Mouse (Mus musculus): ENCODE measurements around the gene Slc51b. TPM values are rescaled to one million over a fixed set of nuclear protein-coding genes. Genes with fewer than 3 reads are reported as not detected.
A peak's percentile ranks its signal among the peaks of the same experiment; 100 is the strongest.

Slc51b gene
- polyA plus RNA-seq, 1 experiment from 2014 or later: not detected

DNA sequence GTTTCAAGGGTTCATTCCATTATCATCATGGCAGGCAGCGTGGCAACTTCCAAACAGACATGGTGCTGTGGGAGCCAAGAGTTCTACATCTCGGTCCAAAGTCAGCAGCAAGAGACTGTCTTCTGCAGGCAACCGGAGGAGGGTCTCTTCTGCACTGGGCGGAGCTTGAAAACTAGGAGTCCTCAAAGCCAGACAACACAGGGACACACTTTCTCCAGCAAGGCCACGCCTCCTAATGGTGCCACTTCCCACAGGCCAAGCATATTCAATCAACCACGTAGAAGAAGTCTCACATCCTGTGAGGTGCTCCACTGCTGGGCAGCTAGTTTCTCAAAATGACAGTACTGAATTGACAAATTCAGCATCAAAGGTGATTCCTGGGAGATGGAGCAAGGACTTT lies 25.2 kb upstream of the Slc51b start:
- ATAC-seq (ENCODE audit: low FRiP score) (no peak), DNase-seq (ENCODE audit: low spot score) (no peak)
- H3K36me3 ChIP-seq (ENCODE audit: control insufficient read depth, insufficient read depth, low read length): 0 out of 2 replicates have a peak, but pooled peaks cover 3% of the 10 kb centered on the region
- no peak overlapping the region for H3K4me2 ChIP-seq (replicated peaks; ENCODE audit: low read depth, low read length)
- H3K9me3 ChIP-seq (ENCODE audit: control insufficient read depth, low read length): no peaks in the 10 kb centered on the region
- H3K9ac ChIP-seq (ENCODE audit: low read depth, low read length): no peak overlapping the region
- 88% methylated on average over 6 of the region's 6 CpGs for WGBS
- H3K4me1 ChIP-seq (replicated peaks; ENCODE audit: control insufficient read depth, insufficient read depth, low read length): no peaks in the 10 kb centered on the region
- no peak overlapping the region for H3K4me3 ChIP-seq (ENCODE audit: low read depth, low read length)
- H3K27ac ChIP-seq (ENCODE audit: low read depth, low read length): no peak overlapping the region
- H3K27me3 ChIP-seq (ENCODE audit: control insufficient read depth, insufficient read depth, low read length): no peaks in the 10 kb centered on the region

DNA sequence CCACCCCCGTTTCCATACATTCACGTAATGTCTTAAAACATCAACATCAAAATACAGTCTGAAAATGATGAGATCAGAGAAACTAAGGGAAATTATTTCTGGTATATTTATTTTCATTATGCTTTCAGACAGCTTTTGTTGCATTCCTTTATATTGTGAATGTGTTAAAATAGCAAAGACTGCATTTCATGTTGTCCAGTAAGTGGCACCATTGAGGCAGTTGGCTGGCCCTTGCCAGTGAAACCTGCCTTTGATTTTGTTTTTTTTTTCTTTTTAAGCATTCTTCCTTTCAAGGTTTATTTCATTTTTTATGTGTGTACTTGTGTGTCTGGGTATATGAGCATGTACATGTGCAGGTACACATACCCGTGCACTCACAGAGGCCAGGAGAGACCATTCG lies 21.9 kb upstream of the Slc51b start:
- 0 out of 2 replicates have a peak, but pooled peaks cover 3% of the 10 kb centered on the region for H3K36me3 ChIP-seq (ENCODE audit: control insufficient read depth, insufficient read depth, low read length)
- H3K4me3 ChIP-seq (ENCODE audit: low read depth, low read length): no peak overlapping the region
- no peaks in the 10 kb centered on the region for H3K27me3 ChIP-seq (ENCODE audit: control insufficient read depth, insufficient read depth, low read length)
- H3K9me3 ChIP-seq (ENCODE audit: control insufficient read depth, low read length): no peaks in the 10 kb centered on the region
- H3K4me2 ChIP-seq (replicated peaks; ENCODE audit: low read depth, low read length): no peak overlapping the region
- ATAC-seq (ENCODE audit: low FRiP score) (no peak), DNase-seq (ENCODE audit: low spot score) (no peak)
- no peak overlapping the region for H3K27ac ChIP-seq (ENCODE audit: low read depth, low read length)
- no peaks in the 10 kb centered on the region for H3K4me1 ChIP-seq (replicated peaks; ENCODE audit: control insufficient read depth, insufficient read depth, low read length)
- whole genome bisulfite sequencing: 94% methylated on average over 4 of the region's 4 CpGs
- no peak overlapping the region for H3K9ac ChIP-seq (ENCODE audit: low read depth, low read length)

DNA sequence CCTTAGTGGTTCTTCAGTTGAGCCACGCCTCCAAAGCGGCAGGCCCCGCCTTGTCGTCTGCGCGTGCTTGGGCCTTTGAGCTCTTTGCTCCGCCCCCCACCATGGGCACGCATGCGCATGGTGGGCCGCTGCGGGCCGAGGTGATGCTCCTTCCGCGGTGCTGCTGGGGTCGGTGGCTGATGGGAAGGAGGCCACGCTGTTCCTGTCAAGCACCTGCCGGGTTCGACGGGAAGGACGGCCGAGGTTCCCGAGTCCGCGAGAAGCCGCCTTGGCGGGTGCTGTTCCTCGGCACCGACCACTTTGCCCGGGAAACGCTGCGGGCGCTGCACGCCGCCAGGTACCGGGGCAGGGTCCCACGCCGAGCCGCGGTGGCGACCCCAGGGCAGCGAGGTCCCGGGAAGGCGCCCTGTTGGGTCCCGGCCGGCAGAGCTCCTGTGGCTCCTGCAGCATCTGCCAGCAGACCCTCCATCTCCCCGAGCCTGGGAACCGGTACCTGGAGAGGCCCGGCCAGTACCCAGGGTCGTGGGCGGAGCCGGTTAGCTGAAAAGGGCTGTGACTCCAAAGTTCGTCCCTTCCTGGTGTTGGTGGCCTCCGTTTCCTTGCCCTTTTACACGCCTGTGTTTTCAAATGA lies 13.0 kb upstream of the Slc51b start, which contains the start of gene Mtfmt:
Gene Mtfmt, plus strand, starts transcription at position 112 of the 631 bp plus-strand sequence.
- Histone ChIP-seq H3K9ac (ENCODE audit: low read depth, low read length) (peak within 1 kb of the TSS; percentile 82), H3K4me2 (replicated peaks; ENCODE audit: low read depth, low read length) (peak within 1 kb of the TSS; percentile 57), H3K27ac (ENCODE audit: low read depth, low read length) (no peak within 1 kb of the TSS), H3K9me3 (ENCODE audit: control insufficient read depth, low read length) (no peaks in the 10 kb centered on the region), H3K4me1 (replicated peaks; ENCODE audit: control insufficient read depth, insufficient read depth, low read length) (0 out of 2 replicates have a peak, but pooled peaks cover 2% of the 10 kb centered on the region), H3K27me3 (ENCODE audit: control insufficient read depth, insufficient read depth, low read length) (no peaks in the 10 kb centered on the region), H3K4me3 (ENCODE audit: low read depth, low read length) (peak within 1 kb of the TSS; percentile 77), H3K36me3 (ENCODE audit: control insufficient read depth, insufficient read depth, low read length) (no peaks in the 10 kb centered on the region)
- WGBS: under 1% methylated on average over 54 of the region's 54 CpGs
- DNase-seq (ENCODE audit: low spot score) (peak; percentile 99), ATAC-seq (ENCODE audit: low FRiP score) (peak; percentile 87)

DNA sequence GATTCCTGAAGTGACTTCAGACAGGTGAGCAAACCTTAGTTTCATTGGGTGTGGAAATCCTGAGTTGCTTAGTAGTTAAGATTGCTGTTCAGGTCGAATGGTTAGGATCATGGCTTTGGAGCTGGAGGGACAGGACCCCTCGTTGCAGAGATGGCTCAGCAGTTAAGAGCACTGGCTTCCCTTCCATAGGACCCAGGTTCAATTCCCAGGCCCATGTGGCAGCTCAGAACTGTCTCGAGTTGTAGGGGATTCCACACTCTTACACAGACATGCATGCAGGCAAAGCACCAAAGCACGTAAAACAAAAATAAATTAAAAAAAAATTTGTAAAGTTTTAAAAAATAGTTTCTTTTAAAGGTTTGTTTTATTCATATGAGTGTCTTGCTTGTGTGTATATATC lies 12.5 kb upstream of the Slc51b start:
- Histone ChIP-seq H3K4me2 (replicated peaks; ENCODE audit: low read depth, low read length) (no peak overlapping the region), H3K36me3 (ENCODE audit: control insufficient read depth, insufficient read depth, low read length) (no peaks in the 10 kb centered on the region), H3K4me1 (replicated peaks; ENCODE audit: control insufficient read depth, insufficient read depth, low read length) (0 out of 2 replicates have a peak, but pooled peaks cover 2% of the 10 kb centered on the region), H3K27me3 (ENCODE audit: control insufficient read depth, insufficient read depth, low read length) (no peaks in the 10 kb centered on the region), H3K4me3 (ENCODE audit: low read depth, low read length) (peak overlapping the region; percentile 77; the same call in 1 of the 2 replicates), H3K9ac (ENCODE audit: low read depth, low read length) (no peak overlapping the region), H3K27ac (ENCODE audit: low read depth, low read length) (no peak overlapping the region), H3K9me3 (ENCODE audit: control insufficient read depth, low read length) (no peaks in the 10 kb centered on the region)
- WGBS: 78% methylated on average over 4 of the region's 4 CpGs
- no peak for DNase-seq (ENCODE audit: low spot score)
- peak; percentile 38; the same call in 1 of the 2 replicates for ATAC-seq (ENCODE audit: low FRiP score)

DNA sequence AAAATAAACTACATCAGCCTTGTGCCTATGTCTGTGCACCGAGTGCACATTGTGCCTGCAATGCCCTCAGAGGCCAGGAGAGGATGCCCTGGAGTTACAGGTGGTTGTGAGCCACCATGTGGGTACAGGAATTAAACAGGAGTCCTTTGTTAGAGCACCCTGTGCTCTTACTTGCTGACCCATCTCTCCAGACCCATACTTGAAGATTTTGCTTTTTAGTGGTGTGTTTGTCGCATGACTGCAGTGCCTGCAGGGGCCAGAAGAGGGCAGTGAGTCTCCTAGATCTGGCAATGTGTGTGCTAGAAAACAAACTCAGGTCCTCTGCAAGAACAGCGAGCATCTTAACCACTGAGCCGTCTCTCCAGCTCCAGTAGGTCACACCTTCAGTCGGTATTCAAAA lies 11.4 kb upstream of the Slc51b start:
- no peak overlapping the region for H3K4me3 ChIP-seq (ENCODE audit: low read depth, low read length)
- no peaks in the 10 kb centered on the region for H3K36me3 ChIP-seq (ENCODE audit: control insufficient read depth, insufficient read depth, low read length)
- DNase-seq (ENCODE audit: low spot score) (peak; percentile 53), ATAC-seq (ENCODE audit: low FRiP score) (no peak)
- 62% methylated on average over 5 of the region's 5 CpGs for WGBS
- H3K27ac ChIP-seq (ENCODE audit: low read depth, low read length): no peak overlapping the region
- H3K4me2 ChIP-seq (replicated peaks; ENCODE audit: low read depth, low read length): no peak overlapping the region
- 0 out of 2 replicates have a peak, but pooled peaks cover 2% of the 10 kb centered on the region for H3K4me1 ChIP-seq (replicated peaks; ENCODE audit: control insufficient read depth, insufficient read depth, low read length)
- no peaks in the 10 kb centered on the region for H3K9me3 ChIP-seq (ENCODE audit: control insufficient read depth, low read length)
- H3K9ac ChIP-seq (ENCODE audit: low read depth, low read length): no peak overlapping the region
- H3K27me3 ChIP-seq (ENCODE audit: control insufficient read depth, insufficient read depth, low read length): no peaks in the 10 kb centered on the region

DNA sequence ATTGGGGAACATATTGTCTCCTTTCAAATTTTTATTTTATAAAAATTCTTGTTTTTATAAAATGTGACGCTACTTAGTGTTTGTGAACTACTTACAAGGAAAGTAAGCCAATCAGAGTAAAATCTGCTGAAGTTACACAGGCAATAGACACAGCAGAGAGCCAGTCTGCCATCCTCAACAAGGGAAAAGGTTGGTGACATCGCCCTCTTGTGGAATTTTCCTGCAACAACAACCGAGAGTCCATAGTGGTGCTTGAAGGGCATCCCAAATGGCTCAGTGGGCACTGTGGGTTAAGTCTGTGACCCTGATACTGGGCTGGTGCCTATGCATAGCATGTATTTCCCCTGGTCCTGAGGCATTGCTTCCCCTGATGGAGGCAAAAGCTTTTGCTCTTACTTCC lies 9.5 kb upstream of the Slc51b start:
- no peak overlapping the region for H3K9ac ChIP-seq (ENCODE audit: low read depth, low read length)
- no peaks in the 10 kb centered on the region for H3K36me3 ChIP-seq (ENCODE audit: control insufficient read depth, insufficient read depth, low read length)
- H3K27me3 ChIP-seq (ENCODE audit: control insufficient read depth, insufficient read depth, low read length): no peaks in the 10 kb centered on the region
- no peak overlapping the region for H3K4me3 ChIP-seq (ENCODE audit: low read depth, low read length)
- 0 out of 2 replicates have a peak, but pooled peaks cover 2% of the 10 kb centered on the region for H3K4me1 ChIP-seq (replicated peaks; ENCODE audit: control insufficient read depth, insufficient read depth, low read length)
- 3% methylated on average over 3 of the region's 3 CpGs for WGBS
- DNase-seq (ENCODE audit: low spot score): peak; percentile 89
- H3K9me3 ChIP-seq (ENCODE audit: control insufficient read depth, low read length): no peaks in the 10 kb centered on the region
- peak; percentile 51; the same call in 1 of the 2 replicates for ATAC-seq (ENCODE audit: low FRiP score)
- H3K27ac ChIP-seq (ENCODE audit: low read depth, low read length): no peak overlapping the region
- no peak overlapping the region for H3K4me2 ChIP-seq (replicated peaks; ENCODE audit: low read depth, low read length)

DNA sequence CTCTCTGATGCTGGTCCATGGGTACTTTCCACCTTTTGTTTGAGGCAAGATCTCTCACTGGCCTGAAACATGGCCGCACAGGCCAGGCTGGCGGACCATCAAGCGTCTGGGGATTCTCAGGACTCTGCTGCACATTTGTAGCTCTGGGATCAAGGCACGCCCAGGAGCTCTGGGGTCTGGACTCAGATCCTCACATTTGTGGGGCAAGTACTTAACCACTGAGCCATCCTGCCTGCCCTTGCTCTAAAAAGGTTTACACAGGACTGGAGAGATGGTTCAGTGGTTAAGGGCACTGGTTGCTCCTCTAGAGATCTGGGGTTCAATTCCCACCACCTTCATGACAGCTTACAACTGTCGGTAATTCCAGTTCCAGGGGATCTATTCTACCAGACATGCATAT lies 8.2 kb upstream of the Slc51b start:
- H3K9me3 ChIP-seq (ENCODE audit: control insufficient read depth, low read length): no peaks in the 10 kb centered on the region
- DNase-seq (ENCODE audit: low spot score) (no peak), ATAC-seq (ENCODE audit: low FRiP score) (no peak)
- WGBS: 90% methylated on average over 5 of the region's 5 CpGs
- no peak overlapping the region for H3K27ac ChIP-seq (ENCODE audit: low read depth, low read length)
- H3K27me3 ChIP-seq (ENCODE audit: control insufficient read depth, insufficient read depth, low read length): no peaks in the 10 kb centered on the region
- H3K4me1 ChIP-seq (replicated peaks; ENCODE audit: control insufficient read depth, insufficient read depth, low read length): no peaks in the 10 kb centered on the region
- no peak overlapping the region for H3K9ac ChIP-seq (ENCODE audit: low read depth, low read length)
- H3K4me3 ChIP-seq (ENCODE audit: low read depth, low read length): no peak overlapping the region
- no peak overlapping the region for H3K4me2 ChIP-seq (replicated peaks; ENCODE audit: low read depth, low read length)
- H3K36me3 ChIP-seq (ENCODE audit: control insufficient read depth, insufficient read depth, low read length): no peaks in the 10 kb centered on the region

DNA sequence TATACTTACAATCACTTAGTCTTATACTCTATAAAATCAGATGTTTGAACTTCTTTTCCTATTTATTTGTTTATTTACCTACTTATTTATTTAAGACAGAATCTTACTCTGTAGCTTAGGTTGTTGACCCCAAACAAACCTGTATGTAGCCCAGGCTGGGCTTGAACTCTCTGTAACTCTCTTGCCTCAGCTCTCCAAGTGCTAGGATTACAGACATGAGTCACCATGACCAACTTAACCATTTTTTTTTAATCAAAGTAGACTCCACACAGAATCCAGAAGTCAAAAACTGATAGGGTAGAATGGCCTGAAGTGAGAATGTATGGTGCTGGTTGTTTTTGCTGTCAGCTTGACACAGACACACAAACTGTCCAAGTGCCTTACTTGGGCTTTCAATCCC lies 7.6 kb upstream of the Slc51b start:
- Histone ChIP-seq H3K4me2 (replicated peaks; ENCODE audit: low read depth, low read length) (no peak overlapping the region), H3K4me1 (replicated peaks; ENCODE audit: control insufficient read depth, insufficient read depth, low read length) (no peaks in the 10 kb centered on the region), H3K9me3 (ENCODE audit: control insufficient read depth, low read length) (no peaks in the 10 kb centered on the region), H3K27ac (ENCODE audit: low read depth, low read length) (no peak overlapping the region), H3K4me3 (ENCODE audit: low read depth, low read length) (no peak overlapping the region), H3K9ac (ENCODE audit: low read depth, low read length) (no peak overlapping the region), H3K27me3 (ENCODE audit: control insufficient read depth, insufficient read depth, low read length) (no peaks in the 10 kb centered on the region), H3K36me3 (ENCODE audit: control insufficient read depth, insufficient read depth, low read length) (no peaks in the 10 kb centered on the region)
- no peak for DNase-seq (ENCODE audit: low spot score)
- no peak for ATAC-seq (ENCODE audit: low FRiP score)

DNA sequence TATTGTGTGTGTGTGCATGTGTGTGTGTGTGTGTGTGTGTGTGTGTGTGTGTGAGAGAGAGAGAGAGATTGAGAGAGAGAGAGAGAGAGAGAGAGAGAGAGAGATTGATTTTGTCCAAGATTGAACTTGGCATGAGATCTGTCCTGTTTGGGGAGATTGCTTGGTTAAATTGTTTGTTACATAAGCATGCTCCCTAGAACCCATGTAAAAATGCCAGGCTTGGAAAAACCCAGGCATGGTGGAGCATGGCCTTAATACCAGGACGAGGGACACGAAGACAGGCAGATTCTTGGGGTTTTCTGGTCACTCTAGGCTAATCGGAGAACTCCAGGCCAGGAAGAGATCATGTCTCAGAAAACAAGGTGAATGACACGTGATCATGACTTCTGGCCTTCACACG lies 5.2 kb upstream of the Slc51b start:
- DNase-seq (ENCODE audit: low spot score) (no peak), ATAC-seq (ENCODE audit: low FRiP score) (no peak)
- no peaks in the 10 kb centered on the region for H3K36me3 ChIP-seq (ENCODE audit: control insufficient read depth, insufficient read depth, low read length)
- no peak overlapping the region for H3K27ac ChIP-seq (ENCODE audit: low read depth, low read length)
- no peak overlapping the region for H3K4me3 ChIP-seq (ENCODE audit: low read depth, low read length)
- H3K9me3 ChIP-seq (ENCODE audit: control insufficient read depth, low read length): no peaks in the 10 kb centered on the region
- no peak overlapping the region for H3K9ac ChIP-seq (ENCODE audit: low read depth, low read length)
- H3K4me2 ChIP-seq (replicated peaks; ENCODE audit: low read depth, low read length): no peak overlapping the region
- 82% methylated on average over 5 of the region's 5 CpGs for WGBS
- H3K4me1 ChIP-seq (replicated peaks; ENCODE audit: control insufficient read depth, insufficient read depth, low read length): no peaks in the 10 kb centered on the region
- H3K27me3 ChIP-seq (ENCODE audit: control insufficient read depth, insufficient read depth, low read length): no peaks in the 10 kb centered on the region

All from hindbrain, embryonic 11.5 days (tissue).